Mouse (Mus musculus): ENCODE data around the gene Gpr162.
"Not testable (repeated sequence)": the region's sequence is repeated elsewhere in the genome, so short reads cannot be mapped to it uniquely, and the experiment has no call there.

The Gpr162 gene

DNA sequence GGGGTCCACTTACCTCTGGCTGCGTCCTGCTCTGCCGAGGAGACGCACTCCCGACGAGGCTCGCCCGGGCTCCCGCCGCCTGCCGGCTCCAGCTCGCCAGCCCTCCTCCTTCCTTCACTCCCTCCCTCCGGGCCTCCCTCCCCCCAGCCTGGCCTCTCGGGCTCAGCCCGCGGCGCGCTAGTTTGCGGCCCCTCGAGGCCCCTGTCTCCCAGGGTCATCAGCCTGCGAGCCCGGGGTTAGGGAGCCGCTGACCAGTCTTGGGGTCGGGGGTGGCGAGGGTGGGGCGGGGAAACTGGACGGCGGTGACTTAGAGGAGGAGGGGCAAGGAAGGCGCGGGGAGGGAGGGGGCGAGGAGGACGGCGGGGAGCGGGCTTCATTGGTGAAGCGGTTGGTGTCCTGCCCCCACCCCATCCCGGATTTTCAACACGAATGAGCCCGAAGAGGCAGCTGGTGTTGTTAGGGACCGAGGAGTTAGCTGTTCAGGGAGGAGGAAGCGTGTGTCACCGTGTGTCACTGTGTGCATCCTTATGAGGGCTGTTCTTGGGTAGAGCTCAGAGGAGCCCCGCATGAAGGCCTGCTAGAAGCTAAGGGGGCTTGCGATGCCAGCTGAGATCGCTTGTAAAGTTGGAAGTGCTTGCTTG lies at the start of gene Gpr162:
Gpr162 (minus strand) TSS at position 326 of the 641 bp plus-strand sequence.
- peak; percentile 72 for DNase-seq (ENCODE audit: low read depth, low spot score)

DNA sequence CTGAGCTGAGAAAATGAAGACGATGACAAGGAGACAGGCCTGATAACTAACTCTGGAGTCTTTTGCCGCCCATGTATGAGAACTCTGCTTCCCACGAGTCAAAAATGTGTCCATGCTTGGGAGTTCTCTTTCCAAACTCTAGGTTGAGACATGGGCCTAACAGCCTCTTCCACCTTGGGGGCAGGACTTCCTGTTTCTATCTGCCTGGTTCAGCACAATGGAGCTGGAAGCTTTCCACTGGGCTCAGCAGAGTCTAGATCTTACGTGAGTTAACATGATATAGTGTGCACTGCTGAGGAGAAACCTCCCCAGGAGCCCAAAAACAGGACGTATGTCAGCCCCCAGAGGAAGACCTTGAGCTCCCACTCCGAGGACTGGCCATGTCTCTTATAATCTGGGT lies 49.4 kb upstream of the Gpr162 start:
- no peak for DNase-seq (ENCODE audit: low read depth, low spot score)

DNA sequence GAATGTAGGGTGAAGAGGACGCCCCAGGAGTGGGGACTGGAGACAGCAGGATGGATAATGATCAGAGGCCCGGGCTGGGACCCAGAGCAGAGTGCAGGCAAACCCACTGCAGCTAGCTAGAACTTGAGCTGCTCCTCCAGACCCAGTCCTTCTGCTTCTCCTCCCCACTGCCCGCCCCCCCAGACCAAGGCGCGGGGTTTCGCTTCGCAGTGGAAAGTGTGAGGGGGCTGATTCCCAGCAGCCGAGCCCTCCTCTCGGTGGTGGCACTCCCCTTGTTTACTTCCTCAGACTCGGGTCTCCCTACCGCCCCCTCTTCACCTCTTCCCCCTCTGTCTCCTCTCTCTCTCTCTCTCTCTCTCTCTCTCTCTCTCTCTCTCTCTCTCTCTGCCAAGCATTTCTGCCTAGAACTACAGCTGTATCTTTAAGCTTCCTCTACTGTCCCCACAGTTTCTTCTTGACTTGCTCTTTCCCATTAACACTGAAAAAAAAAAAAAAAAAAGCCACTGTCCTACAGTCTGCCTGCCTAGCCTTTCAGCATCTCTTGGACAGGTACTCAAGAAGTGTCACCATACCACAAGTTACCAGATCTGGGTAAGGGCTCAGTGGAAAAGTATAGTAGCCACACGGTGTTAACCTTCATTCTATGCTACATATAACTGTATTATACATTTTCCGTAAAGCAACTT lies 47.9 kb upstream of the Gpr162 start, which contains the start of gene Lag3:
Lag3 (minus strand) TSS at position 173 of the 686 bp plus-strand sequence.
- DNase-seq (ENCODE audit: low read depth, low spot score): peak; percentile 67

DNA sequence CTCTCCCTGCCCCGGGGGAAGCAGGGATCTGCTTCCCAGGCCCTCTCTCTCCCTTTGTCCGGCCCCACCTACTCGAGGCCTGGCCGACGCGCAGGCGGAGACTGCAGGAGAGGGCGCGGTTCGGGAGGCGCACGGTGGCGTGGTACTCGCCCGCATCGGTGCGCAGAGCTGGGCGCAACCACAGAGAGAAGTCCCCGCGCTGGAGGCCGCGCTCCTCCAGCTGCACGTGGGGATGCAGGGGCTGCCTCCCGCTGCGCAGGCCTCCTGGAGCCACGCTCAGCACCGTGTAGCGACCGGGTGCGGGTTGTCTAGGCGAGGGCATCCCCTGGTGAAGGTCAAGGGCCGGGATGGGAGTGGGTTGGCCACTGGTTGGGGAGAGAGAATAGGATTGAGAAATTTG lies 46.2 kb upstream of the Gpr162 start:
- DNase-seq (ENCODE audit: low read depth, low spot score): peak; percentile 44

GRCm38 (mm10) chr6:124907767-124908166 lies 44.0 kb upstream of the Gpr162 start:
- peak; percentile 60 for DNase-seq (ENCODE audit: low read depth, low spot score)

GRCm38 (mm10) chr6:124904991-124905860 lies 41.4 kb upstream of the Gpr162 start:
- DNase-seq (ENCODE audit: low read depth, low spot score): no peak

GRCm38 (mm10) chr6:124904161-124904981 lies 40.6 kb upstream of the Gpr162 start:
- DNase-seq (ENCODE audit: low read depth, low spot score): peak; percentile 69

GRCm38 (mm10) chr6:124903580-124904151 lies 39.9 kb upstream of the Gpr162 start:
- DNase-seq (ENCODE audit: low read depth, low spot score): peak; percentile 95

GRCm38 (mm10) chr6:124901851-124902250 lies 38.1 kb upstream of the Gpr162 start:
- peak; percentile 37 for DNase-seq (ENCODE audit: low read depth, low spot score)

DNA sequence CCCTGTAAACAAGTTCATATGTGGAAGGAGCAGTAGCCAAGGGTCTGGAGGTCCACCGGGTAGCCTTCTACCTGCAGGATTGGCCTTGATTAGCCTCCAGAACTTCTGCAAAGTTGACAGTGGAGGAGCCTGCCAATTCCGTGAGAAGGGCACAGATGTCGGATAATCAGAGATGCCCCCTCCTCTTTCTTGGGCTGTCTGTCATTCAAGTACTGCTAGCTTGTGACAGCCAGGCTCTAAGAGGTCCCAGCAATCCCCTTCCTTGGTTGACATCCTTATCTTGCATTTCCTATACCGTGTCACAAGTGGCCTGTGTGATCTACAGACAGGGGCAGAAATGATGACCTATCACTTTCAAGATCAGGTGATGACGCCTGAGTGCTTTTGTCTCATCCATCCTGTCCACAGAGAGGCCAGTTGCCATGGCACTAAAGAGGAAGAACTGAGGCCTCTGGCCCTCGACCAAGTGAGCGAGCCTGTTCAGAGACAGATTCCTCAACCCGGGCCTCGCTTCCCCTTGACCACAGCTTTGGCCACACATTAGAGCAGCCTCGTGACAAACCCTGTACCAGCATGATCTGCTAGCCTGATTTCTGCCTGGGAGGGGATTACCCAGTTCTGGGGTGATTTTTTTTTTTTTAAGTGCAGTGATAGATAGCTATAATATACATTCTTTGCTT lies 37.2 kb upstream of the Gpr162 start:
- DNase-seq (ENCODE audit: low read depth, low spot score): peak; percentile 65

DNA sequence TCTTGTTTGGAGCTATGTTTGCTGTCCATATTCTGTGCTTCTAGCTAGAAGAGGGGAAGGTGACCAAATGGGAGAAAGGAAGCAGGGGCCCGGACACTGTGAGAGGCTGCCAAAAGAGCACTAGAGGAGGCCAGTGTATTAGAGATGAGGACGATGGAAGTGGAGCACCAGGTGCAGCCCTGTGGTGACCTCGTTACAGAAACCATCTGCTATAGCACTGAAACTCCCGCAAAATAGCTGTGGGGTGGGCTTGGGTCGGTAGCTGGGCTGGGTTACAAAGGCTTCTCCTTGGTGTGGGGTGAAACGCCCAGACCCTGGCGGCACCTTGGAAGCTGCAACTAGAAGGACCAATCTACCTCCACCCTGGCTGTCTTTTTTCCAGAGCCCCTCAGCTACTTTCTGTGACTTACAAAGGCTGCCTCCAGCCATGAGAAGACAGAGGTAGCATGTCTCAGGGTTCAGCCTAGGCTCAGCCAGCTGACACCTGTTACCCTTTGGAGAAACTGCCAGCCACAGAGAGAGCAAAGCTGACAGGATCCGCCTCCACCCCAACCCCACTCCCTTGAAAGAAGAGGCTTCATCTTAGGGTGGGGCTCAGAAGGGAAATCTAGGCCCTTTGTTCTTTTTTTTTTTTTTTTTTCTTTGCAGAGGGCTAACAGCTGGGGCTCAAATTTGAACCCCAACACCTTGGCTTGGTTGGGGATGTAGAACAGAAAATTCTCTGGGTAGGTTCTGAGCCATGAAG lies 36.4 kb upstream of the Gpr162 start:
- DNase-seq (ENCODE audit: low read depth, low spot score): peak; percentile 60

DNA sequence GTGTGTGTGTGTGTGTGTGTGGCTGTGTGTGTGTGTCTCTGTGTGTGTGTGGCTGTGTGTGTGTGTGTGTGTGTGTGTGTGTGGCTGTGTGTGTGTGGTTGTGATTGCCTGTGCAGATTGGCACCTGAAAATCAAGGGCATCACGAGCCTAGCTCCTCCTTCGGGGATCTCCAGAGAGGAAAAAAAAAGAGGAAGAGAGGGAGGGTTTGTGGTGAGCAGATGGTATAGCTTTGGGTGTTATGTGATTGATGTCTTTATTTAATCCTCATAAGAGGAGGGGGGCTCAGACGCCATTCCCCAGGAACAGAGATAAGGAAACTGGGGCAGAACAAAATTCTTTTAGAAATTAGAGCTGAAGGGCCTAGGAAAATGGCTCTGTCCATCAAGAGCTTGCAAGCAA lies 34.6 kb upstream of the Gpr162 start:
- DNase-seq (ENCODE audit: low read depth, low spot score): peak; percentile 54

GRCm38 (mm10) chr6:124894113-124894512 lies 30.3 kb upstream of the Gpr162 start:
- DNase-seq (ENCODE audit: low read depth, low spot score): not testable (repeated sequence)

- no peak for DNase-seq (ENCODE audit: low read depth, low spot score)
Observed at GRCm38 (mm10) chr6:124890997-124891396, 27.2 kb upstream of the Gpr162 start.

GRCm38 (mm10) chr6:124888555-124889125 lies 24.9 kb upstream of the Gpr162 start:
- DNase-seq (ENCODE audit: low read depth, low spot score): no peak

DNA sequence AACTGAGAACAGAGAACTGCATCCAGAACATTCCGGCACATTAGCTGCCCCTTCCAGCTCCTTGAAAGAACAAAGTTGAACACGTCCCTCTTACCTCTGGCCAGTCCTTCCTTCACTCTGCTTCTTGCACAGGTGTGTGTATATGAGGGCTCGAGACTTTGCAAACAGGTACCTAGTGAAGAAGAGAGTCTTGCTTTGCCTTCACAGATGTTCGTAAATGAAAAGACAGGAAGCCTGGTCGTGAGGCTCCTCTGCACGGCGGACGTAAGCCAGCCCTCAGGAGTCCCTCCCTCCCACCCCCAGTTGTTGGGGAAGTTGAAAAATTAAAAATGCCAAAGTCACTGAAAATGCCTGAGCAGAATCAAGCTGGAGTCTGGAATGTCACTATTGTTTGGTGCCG lies 24.2 kb upstream of the Gpr162 start, which contains the start of gene Cd4:
Cd4 (minus strand) TSS at position 236 of the 400 bp plus-strand sequence.
- peak; percentile 68 for DNase-seq (ENCODE audit: low read depth, low spot score)

GRCm38 (mm10) chr6:124885956-124886381 lies 22.2 kb upstream of the Gpr162 start:
- peak; percentile 42 for DNase-seq (ENCODE audit: low read depth, low spot score)

DNA sequence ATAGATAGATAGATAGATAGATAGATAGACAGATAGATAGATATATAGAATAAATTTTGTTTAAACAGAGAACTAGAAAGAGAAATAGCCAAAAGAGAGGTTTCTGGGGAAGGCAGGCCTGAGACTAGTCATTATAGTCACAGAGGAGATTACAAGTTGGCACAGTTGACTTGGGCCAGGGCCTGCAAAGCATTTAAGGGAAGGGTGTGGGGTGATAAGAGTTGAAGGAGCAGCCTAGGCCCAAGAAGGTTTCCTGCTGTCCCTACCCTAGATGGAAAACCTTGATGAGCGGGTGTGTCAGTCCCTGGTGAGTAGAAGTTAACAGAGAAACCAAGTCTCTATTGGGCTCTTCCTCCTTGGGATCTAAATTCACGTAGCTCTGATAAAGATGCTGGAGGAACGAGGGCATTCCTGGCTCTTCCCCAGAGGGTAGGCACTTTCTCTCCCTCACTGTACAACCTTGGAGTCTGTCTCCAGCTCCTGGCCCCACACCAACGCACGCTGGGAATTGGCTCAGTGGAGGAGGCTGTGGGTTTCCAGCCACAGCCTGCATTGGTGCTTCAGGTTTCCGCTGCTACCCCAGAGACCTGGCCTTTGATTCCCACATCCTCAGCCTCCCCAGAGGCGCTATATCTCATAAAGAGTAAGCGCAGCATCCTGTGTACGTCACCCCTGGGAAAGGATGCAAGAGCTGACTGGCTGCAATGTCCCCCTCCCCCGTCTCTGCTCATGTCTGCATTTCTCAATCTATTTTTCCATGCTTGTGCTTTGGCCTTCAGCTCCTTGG lies 21.1 kb upstream of the Gpr162 start:
- peak; percentile 88 for DNase-seq (ENCODE audit: low read depth, low spot score)
